Mouse (Mus musculus): ENCODE measurements around the gene Pigw.
A peak's percentile ranks its signal among the peaks of the same experiment; 100 is the strongest.
"Not testable (repeated sequence)": the region's sequence is repeated elsewhere in the genome, so short reads cannot be mapped to it uniquely, and the experiment has no call there.

Gene Pigw

DNA sequence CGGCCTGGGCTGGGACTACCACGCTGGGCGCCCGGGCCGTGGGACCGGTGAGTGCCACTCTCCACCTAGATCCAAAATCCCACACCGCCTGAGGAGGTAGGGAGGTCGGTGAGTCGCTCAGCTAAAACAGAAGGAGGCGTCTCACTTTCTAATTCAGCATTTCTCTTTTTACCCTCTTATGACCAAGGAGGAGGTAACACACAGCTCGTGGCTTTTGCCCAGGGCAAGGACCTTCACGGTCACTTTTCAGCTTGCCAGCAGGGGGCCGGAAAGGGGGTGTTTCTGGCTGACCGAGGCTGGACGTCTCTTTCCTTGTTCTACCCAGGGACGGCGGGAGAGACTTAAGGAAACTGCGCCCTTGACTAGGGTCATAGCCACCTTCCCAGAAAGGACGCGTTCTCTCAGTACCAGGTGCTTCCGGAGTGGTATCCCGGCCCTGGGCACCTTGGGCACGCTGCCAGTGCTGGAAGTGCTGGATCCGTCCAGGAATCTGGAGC is 428 bp upstream of the Pigw start:
- DNase-seq (ENCODE audit: low read depth, low spot score), result peak; percentile 82

DNA sequence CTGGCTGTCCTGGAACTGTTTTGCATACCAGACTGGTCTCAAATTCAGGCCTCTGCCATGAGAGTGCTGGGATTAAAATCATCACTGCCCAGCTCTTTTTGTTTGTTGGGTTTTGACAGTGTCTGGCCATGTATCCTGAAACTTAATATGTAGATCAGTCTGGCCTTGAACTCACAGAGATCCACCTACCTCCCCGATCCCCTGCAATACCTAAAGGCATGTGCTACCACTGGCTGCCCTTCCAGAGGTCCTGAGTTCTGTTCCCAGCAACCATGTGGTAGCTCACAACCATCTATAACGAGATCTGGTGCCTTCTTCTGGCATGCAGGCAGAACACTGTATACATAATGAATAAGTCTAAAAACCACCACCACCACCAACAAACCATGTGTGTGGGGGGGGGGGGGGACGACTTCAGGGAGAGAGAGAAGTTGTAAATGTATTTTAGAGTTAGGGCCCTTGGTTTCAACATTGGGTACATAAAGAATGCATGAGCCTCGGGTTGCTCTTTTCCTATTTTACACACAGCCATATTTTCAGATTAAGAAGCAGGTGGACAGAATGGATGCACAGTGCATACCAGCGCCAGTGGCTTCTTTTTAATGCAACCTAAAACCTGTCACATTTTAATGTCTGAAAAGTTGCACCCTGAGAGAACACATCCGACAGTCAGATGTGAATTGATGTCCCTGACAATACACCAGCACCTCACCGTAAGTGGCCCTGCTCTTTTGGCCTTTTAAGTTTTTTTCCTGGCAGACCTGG is 896 bp downstream of the Pigw start:
- peak; percentile 44 for DNase-seq (ENCODE audit: low read depth, low spot score)

DNA sequence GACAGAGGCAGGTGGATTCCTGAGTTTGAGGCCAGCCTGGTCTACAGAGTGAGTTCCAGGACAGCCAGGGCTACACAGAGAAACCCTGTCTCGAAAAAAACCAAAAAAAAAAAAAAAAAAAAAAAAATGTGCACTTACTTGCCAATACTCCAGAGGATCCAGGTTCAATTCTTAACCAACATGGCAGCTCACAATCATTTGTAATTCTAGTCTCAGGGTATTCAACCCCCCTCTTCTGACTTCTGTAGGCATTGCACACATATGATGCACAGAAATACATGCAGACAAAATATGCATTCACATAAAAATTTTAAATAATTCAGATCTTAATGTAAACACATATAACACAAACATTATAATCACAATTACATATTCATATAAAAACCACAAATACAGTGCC is 4.1 kb downstream of the Pigw start:
- DNase-seq (ENCODE audit: low read depth, low spot score), result not testable (repeated sequence)

DNA sequence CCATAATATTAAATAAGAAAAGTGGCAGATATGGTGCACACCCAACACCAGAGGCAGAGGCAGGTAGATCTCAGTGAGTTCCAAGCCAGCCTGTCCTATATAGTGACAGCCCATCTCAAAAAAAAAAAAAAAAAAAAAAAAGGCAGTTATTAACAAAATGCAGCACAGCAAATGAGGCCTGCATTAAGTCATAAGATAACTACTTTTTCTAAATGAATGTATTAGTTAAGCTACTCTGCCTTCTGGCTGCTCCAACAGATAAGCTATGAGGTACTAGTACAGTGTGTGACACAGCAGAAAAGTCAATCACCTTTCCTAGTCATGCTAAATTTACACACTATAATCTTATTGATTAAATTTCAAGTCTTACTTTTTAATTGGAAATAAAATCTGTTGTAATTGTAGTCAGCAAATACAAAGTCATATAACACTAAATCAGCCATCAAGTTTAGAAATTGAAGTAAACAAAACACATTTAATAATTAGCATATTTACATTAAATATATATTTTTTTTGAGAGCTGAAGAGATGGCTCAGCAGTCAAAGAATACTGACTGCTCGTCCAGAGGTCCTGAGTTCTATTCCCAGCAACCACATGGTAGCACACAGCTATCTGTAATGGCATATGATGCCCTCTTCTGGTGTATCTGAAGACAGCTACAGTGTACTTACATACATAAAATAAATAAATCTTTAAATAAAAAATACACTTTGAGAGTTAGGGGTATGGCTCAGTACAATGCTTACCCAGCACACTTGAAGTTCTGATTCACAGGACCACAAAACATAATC is 6.8 kb downstream of the Pigw start:
- peak; percentile 28 for DNase-seq (ENCODE audit: low read depth, low spot score)

DNA sequence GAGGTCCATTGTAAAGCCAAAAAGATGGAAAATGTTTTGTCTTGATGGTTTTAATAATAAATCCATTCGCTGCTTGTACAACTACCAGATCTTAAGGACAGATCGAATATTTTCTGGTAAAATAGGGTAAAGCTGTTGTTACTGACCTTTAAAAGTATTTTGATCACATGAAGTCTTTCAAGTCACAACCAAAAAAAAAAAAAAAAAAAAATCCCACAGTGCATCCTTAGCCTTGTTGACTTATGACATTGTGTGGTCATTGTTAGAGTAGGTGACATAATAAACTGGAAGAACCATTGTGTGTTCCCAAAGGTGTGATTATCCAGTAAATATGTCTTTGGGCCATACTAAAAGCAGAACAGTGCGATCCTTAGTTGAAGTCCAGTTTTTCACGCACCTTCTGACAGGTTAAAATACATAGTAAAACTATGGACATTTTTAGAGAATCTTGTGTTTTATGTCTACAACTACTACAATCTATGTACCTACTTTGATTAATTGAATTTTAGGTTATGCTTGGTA is 8.5 kb downstream of the Pigw start:
- DNase-seq (ENCODE audit: low read depth, low spot score), result peak; percentile 15

DNA sequence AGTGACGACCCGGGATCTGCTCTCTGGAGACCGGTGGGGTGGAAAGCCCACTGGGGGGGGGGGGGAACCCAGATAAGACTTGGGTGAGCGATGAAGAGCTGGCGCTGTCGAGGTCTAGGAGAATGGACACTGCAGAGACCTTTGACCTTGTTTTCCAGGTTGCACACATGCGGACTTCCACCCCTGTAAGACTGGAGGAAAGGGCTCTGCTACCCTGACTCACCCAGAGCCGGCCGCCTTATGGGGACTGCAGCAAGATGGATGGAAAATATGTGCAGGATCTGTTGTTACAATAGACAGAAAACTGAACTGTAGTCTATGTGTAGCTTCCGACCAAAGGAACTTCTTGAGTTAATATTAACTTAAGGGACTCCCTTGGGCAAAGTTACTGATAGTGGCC is 9.0 kb downstream of the Pigw start:
- DNase-seq (ENCODE audit: low read depth, low spot score), result peak; percentile 58

DNA sequence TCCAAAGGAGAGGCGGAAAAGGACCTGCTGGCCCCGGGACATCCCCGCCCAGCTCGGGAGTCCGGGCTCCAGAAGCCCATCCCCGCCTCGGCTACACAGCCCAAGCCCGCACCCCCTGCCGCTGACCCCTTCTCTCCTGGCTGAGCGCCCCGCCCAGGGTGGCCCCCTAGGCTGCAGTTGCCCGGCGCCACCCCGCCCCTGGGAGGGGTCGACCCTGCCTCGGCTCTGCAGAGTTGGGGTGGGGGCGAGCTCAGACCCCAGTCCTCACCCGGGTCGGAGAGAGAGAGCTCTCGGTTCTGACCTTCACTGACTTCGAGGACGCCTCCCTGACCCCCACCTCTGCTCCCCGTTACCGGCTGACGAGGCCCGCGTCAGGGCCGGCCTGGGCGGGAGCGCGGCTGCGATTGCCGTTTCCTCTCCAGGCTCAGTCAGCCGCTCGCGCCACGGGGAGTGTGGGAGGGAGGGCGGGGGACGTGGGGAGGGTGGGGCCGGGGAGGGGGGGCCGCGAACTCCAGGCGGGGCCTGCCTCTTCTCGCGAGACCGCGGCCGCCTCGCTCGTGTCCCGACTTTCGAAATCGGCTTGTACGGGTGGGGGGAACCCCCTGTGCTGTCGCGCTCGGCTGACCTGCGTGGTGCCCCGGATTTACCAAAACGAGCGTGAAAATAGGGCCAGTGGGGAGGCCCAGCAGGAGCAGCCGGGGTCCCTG is 9.6 kb downstream of the Pigw start, which contains the start of gene Ggnbp2:
Gene Ggnbp2 (minus strand): TSS at position 481 of the 707 bp plus-strand sequence.
- peak; percentile 85 for DNase-seq (ENCODE audit: low read depth, low spot score)

DNA sequence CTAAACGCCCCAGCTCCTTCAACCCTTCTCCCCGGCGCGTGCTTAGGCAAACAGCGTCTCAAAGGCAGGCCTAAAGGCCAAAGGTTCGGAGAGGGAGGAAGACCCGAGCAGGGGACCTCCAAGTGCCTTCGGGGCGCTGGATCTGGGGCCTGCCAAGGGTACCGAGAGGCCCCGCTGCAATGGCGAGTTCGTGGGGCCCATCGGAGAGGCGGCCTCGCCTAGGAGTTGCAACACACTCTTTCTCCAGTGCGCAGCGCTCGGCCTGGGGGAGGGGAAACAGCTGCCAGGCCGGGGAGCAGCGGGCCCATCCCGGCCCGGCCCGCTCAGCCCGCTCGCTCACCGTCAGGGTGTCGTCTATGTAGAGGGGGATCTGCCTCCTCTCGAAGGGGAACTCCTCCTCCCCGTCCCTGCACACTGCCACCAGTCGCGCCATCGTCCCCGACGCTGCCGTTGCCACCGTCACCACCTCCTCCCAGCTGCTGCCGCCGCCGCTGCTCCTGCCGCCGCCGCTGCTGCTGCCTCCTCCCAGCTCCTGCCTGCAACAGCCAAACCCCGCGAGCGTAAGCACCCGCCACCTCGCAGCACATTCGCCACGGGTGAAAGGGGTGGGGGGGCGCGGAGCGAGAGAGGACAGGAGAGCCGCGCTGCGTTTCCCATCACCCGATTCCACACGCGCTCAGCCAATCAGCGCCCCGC is 10.4 kb downstream of the Pigw start:
- DNase-seq (ENCODE audit: low read depth, low spot score), result peak; percentile 93

DNA sequence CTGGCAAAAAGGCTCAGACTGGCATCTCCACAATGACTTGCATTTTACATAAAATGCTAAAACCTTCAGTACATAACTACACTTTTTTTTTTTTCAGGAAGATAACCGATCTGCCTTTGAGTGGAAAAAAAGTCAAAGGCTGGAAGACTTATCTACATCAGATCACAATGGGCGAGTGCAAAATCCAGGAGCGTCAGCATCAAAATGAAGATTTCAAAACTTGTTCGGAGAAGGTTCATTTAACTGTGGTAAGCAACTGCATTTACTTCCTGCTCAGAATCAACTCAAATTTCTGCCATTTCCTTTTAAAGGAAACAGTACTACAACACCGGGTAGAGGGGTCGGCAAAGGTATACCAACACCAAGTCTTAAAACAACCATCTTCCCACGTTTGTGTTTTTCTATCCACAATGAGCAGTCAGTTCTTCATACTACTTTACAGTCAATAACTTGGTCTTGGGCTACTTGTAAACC is 11.3 kb downstream of the Pigw start:
- DNase-seq (ENCODE audit: low read depth, low spot score), result no peak

DNA sequence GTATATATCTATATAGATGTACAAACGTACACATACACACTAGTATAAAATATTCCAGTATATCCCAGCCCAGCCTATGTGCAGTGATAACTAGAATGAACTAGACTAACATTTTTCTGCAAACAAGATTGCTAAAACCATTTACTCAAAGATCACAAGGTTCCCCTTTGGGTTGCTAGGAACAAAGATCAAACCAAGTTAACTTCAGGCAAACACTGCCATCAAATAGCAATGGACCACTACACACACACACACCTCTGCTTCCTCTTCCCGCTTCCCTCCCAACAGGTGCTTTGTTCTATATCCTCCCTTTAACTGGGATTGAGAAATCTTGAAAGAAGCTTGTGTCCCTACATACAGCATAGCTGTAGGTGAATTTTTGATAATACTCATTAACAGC is 12.5 kb downstream of the Pigw start:
- DNase-seq (ENCODE audit: low read depth, low spot score), result no peak

DNA sequence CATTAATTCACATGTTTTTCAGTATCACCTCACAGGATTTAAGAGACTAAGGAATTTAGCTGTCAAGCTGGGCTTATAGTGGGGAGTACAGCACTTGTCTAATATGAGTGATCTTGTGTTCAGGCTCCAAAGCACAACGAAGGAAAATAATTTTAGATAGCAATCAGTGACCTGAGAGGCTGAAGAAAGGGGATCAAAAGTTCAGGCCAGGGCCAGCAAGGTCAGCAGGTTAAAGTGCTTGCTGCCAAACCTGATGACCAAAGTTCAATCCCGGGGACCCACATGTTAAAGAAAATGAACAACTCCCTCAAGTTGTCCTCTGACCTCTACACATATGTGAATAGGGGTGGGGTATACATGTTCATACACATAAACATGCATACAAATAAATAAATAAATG is 14.8 kb downstream of the Pigw start:
- no peak for DNase-seq (ENCODE audit: low read depth, low spot score)

DNA sequence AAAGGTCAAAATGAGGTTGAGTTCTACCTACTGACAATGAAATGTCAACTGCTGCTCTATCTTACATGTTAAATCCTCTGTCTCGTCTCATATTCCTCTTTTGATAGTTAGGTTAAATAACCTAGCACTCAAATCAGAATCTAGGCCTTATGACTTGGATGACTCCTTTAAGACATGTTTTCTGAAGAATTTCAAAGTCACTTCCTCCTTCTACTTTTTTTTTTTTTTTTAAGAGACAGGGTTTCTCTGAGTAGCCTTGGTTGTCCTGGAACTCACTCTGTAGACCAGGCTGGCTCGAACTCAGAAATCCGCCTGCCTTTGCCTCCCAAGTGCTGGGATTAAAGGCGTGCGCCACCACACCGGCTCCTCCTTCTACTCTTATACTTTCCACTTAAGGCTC is 24.8 kb downstream of the Pigw start:
- no peak for DNase-seq (ENCODE audit: low read depth, low spot score)

DNA sequence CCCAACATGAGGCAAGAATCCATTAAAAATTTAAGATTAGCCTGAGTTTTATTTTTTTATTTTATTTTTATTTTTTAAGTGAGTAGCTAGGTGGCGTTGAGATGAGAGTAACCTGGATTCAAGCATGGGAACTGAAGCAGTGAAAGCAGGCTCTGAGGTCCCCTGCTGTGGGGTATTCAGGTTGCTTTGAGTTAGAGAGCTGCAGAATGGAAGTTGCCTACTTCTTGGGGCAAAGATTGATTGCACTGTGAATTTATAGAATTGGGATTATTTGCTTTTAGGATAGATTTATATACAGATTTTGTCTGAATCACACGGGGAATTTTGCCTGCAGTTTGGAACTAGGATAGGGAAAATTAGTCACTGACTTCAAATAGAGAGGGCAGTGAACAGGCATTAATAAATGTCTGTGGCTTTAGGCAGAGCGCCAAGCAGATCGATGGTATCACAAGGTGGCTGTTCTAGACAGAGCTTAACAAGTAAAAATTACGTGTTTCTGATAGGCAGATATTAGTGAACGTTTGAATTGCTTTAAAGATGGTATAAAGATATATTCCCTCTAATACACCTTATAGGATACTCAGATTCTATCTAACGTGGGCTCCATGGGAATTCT is 32.5 kb downstream of the Pigw start:
- DNase-seq (ENCODE audit: low read depth, low spot score), result peak; percentile 66

DNA sequence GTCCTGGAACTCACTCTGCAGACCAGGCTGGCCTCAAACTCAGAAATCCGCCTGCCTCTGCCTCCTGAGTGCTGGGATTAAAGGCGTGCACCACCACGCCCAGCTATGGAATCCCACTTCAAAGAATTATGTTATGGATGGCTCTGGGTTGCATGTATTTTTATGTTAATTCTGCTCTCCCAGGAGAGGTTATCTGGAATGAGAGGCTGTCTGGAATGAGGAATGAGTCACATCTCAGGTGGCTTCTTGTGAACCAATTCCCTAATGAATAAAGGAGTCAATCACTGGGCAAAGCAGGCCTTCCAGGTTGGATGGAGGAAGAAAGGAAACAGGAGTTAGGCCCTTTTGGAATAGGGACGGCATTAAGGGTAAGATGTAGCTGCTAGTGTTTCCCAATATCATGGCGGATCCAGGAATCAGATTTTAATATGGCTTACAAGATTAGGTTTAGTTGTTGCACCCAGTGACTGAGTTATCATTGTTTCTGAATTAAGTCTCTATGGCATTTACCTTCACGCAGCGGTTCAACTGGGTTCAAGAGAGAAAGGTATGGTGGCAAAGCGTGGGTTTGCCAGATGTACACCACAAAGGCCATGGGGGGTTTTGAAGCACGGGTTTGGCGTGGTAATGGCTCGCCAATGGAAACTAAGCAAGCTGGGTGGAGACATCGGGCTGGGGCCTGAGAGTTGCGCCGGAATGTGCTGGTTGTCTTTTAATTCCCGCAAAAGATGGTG is 33.2 kb downstream of the Pigw start:
- peak; percentile 22 for DNase-seq (ENCODE audit: low read depth, low spot score)

DNA sequence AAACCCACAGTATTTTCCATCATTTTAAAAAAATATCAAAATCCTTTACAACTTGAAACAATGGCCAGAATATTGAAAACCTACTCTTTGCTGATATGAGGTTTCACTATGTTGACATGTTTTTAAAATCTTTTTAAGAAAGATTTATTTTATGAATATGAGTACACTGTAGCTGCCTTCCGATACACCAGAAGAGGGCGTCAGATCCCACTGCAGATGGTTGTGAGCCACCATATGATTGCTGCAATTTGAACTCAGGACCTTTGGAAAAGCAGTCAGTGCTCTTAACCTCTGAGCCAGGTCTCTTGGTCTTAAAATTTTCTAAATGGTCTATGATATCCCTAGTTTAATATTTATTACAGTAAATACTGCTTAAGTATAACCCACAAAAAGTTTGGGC is 40.8 kb downstream of the Pigw start:
- DNase-seq (ENCODE audit: low read depth, low spot score), result no peak

DNA sequence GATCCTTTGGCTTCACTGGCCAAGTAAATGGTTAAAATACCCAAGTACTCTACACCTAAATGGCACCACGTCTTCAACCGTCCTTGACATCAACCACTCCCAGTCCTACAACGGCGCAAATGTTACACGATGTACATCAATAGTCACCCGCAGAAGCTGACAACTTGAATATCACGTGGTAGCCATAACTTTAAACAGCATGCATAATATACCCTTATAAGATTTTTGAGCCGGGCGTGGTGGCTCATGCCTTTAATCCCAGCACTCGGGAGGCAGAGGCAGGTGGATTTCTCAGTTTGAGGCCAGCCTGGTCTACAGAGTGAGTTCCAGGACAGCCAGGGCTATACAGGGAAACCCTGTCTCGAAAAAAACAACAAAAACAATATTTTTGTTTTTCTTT is 50.6 kb downstream of the Pigw start:
- not testable (repeated sequence) for DNase-seq (ENCODE audit: low read depth, low spot score)

DNA sequence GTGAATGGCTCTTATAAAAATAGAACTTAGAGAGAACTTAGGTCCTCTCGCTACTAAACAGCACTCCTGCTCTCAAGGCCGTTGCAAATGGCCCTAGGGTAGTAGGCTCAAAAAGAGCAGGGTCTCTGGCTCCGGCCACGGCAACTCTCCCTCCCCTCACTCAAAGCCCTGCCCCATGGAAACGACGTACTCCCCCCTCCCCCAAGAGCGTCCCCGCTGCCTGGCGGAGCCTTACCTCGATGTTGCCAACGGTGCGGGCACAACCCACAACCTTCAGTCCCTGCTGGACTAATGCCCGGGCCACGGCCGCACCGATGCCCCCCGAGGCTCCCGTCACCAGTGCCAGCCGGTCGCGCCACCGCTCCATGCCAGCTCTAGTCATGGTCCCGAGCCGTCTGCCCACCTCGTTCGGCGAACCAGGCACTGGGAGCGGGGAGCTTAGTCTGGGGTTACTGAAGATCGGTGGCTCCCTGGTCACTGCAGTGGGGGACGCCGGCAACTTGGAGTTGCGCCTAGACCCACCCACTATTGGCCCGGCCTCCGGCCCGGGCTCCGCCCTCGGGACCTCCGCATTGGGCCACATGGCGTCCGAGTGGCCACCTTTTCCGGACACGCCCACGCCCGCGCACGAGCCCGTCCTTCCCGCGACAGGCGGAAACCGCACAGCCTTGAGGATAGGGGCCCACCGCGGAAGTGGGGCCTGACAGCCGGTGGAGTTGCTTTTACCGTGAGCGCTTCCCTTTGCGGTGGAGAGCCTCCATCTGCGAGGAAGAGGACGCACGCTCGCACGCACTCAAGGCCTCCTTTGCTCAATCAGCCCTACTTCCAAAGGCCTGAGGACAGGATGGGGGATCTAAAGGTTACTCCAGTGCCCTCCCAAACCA is 51.3 kb downstream of the Pigw start, which contains the start of gene Dhrs11:
Gene Dhrs11 (minus strand): TSS at position 479 of the 884 bp plus-strand sequence.
- peak; percentile 86 for DNase-seq (ENCODE audit: low read depth, low spot score)

DNA sequence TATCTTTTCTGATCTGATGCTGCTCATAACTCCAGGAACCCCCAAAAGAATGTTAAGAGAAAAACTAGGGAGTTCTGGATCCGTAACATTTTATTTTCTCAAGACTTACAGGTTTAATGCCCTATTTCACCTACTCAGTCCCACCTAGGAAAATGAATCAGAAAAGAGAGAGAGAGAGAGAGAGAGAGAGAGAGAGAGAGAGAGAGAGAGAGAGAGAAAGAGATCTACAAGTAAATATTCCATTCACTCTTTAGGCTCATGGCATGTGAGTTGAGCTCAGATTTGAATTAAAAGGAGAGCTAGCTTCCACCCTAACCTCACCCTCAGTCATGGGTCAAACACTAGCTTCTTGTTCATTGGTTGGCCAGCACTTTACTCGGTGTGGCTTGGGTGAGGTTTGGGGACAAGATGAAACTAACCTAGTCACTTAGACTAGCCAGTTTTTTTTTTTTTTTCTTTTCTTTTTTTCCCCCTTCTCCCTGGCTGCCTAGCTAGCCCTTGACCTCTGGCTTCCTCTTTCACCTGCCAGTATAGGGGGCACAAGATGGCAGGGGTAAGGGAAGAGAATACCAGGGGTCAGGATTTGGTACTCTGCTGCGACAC is 52.1 kb downstream of the Pigw start:
- DNase-seq (ENCODE audit: low read depth, low spot score), result no peak

Measured in 3T3-L1 (cell line).